Mouse (Mus musculus): Measurements from ENCODE around the gene Hsdl1.

The Hsdl1 gene

DNA sequence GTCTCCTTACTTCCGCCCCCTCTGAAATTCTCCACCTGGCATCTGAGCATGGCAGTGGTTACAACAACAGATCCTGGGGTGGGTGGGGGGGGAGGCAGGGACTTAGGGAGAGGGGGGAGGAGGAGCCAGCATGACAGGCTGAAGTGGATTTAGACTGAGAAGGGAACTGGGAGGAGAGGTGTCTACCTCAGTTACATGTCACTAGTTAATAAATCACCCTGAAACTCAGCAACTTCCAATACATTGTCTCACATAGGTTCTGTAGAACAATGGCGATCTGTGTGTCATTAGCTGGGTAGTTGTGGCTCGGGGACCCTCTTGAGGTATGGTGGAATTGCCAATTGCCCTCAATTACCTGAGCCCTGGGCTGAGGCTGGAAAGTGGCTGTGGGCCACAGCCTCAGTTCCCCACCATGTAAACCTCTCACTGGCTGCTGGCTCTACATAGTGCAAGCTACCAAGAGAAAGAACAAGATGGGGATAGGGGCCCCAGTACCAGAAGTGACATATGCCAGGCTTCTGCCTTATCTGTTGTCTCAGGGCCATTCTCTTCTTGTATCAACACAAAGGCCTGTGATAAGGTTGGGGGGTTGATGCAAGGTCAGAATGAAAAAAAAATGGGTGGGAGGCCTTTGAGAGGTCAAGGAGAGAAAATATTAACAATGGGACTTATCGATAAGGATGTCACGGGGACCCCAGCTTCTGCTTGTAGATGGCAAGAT lies 5.6 kb upstream of the Hsdl1 start:
- DNase-seq (ENCODE audit: low spot score in 2 of 2) = no peak

DNA sequence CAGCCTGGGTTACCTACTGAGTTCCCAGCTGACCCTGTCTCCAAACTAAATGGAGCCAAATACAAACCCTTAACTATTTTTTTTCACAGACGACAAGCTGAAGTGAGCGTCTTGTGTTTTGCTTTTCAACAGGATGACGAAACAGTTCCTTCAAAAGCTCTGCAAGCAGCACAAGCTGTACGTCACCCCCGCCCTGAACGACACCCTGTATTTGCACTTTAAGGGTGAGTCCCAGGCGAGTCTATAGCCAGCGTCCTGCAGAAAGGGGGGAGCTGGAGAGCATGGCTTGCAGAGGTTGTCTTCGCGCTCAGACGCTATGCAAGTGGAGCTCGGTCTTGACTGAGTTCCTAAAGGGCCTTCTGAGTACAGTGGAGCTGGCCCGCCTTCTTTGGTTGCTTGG lies 4.1 kb upstream of the Hsdl1 start:
- no peak for DNase-seq (ENCODE audit: low spot score in 2 of 2)

DNA sequence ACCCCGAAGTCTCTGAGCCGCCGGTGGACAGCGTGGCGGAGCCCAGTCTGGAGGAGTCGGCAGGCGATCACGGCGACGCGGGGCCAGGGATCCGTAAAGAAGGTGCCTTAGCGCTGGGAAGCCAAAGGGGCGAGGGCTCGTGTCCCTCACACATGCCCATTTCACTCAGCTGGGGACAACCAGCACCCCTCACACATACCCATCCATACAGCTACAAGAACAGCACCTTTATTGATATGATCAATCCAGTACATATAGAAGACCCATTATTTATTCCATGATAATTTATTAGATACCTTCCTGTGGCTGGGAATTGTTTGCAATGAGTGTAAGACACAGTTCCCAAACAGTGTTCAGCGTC lies 363 bp upstream of the Hsdl1 start:
- no peak for DNase-seq (ENCODE audit: low spot score in 2 of 2)

DNA sequence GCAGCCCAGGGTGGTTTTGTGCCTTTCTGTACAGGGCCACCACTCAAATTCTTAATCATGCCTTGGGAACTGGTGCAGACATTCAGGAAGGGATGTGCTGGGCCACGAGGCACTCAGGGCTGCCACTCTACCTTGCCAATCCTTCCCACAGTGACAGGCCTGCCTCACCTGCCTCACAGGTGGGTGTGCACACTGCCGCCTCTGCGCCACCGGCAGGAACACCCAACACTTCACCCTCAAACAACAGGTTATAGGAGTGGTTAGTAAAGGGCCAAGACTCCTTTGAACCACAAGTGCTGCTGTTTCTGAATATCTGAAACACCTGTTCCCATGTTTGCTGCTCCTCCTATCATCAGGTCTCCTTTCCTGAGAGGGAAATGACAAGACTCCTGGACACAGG lies 2.6 kb downstream of the Hsdl1 start:
- no peak for DNase-seq (ENCODE audit: low spot score in 2 of 2)

DNA sequence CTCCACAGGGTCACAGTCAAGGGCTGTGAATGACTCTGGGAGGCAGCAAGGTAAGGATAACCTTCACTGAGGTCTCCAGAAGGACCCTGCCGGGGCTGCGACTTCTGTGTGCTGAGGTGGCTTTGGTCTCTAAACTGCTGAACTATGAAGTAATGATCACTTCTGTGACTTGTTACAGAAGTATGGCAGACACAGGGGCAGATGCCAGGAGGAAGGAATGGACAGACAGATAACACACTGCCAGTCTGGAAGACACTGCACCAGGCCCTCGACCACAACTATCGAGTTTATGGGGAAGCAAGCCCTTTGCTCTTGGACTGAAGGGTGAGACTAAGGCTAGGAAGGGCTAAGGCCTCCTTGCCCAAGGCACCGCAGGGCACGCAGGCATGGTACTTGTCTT lies 3.8 kb downstream of the Hsdl1 start:
- DNase-seq (ENCODE audit: low spot score in 2 of 2) = no peak

DNA sequence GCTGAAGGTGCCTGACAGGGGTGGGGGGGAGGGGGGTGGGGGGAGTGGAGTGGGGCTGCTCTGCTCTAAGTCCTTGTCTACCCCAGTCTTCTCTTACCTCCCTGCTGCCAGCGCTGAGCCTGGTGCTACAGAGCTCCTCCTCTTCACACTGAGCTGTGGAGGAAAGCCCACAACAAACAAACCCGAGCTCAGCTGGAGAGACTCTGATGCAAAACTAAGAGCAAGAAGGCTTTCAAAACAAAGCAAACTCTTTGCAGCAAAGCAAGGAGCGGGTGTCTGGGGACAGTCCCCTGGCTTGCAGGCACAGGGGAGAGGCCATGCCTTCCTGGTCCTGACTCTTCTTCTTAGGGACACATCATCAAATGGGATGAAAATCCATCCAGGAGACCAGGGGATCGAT lies 5.1 kb downstream of the Hsdl1 start:
- DNase-seq (ENCODE audit: low spot score in 2 of 2) = no peak

DNA sequence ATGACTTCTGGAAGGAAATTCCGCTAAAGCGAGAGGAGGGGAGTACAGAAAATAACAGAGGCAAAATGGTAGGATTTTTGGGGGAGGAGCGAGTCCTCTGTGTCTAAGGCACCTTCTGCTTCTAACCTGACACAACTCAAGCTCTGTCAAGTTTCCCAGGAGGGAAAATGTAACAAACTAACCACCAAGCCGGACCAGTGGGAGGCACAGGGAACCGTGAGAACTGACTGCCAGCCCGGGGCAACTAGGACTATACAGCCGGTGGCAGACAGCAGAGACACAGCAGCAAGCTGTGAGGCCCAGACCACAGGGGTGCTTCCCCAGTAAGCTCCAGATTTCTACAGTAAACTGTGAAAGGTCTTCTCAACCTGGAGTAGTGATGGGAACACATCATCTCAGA lies 6.0 kb downstream of the Hsdl1 start:
- DNase-seq (ENCODE audit: low spot score in 2 of 2) = no peak

DNA sequence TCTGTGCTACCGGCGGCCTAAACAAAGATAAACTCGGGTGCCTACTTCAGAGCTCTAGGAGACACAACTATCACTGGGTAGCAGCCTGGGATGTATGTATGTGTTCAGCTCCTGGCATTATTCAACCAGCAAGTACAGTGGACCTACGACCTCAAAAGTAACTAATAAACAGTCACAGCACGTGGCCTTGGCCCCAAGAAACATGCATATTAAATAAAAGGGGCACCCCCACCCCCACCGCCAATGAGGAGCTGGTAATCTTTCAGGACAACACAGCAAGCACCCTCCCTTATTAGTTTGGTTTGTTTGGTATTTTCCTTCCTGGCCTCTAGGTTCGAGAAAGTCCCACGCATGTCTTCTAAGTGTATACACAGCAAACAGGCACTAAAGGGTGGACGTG lies 6.7 kb downstream of the Hsdl1 start:
- no peak for DNase-seq (ENCODE audit: low spot score in 2 of 2)

DNA sequence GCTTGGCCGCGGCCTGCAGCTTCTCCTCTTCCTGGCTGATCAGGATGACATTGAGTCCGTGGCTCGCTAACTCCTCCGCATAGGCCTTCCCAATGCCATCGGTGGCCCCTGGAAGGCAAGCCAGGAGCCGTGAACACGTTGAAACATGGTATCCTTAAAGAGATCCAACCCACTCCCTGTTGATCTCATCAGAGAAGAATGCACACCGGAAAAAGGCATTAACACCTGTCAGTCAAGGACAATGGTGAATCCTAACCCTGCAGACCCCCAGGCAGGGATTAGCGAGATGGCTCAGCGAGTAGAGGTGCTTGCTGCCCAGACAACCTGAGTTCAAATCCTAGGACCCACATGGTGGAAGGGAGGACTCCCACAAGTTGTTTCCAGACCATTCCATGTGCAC lies 8.6 kb downstream of the Hsdl1 start:
- DNase-seq (ENCODE audit: low spot score in 2 of 2) = no peak

DNA sequence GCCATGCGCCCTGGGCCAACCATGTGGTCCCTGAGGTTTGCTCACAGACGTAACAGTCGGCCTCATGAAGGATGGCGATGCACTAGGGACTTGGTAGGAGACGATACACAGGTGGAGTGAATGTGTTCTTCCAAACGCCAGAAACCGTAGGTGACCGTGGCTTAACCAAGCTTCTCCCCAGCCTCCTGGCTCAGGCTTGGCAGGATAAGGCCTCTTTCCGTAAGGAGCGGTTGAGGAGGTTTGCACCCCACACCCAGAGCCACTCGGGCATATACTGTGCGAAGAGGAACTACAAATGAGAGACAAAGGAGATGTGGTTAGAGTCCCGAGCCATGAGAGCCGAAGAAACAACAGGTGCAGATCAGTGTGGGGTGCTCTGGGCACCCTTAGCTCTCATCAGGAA lies 11.1 kb downstream of the Hsdl1 start:
- DNase-seq (ENCODE audit: low spot score in 2 of 2) = no peak

DNA sequence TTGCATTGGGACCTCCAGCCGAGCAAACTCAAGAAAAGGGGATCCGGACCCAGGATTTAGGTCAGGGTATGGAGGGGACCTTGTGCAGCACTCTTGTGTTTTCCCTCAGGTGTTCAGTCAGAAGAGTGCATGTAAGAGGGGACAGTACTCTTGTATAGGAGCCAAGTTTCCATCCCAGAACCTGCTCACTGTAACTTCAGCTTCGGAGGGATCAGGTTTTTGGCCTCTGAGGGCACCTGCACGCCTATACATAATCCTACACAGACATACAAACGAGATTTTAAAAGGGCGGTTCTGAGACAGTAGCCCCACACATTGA lies 15.6 kb downstream of the Hsdl1 start:
- no peak for DNase-seq (ENCODE audit: low spot score in 2 of 2)

DNA sequence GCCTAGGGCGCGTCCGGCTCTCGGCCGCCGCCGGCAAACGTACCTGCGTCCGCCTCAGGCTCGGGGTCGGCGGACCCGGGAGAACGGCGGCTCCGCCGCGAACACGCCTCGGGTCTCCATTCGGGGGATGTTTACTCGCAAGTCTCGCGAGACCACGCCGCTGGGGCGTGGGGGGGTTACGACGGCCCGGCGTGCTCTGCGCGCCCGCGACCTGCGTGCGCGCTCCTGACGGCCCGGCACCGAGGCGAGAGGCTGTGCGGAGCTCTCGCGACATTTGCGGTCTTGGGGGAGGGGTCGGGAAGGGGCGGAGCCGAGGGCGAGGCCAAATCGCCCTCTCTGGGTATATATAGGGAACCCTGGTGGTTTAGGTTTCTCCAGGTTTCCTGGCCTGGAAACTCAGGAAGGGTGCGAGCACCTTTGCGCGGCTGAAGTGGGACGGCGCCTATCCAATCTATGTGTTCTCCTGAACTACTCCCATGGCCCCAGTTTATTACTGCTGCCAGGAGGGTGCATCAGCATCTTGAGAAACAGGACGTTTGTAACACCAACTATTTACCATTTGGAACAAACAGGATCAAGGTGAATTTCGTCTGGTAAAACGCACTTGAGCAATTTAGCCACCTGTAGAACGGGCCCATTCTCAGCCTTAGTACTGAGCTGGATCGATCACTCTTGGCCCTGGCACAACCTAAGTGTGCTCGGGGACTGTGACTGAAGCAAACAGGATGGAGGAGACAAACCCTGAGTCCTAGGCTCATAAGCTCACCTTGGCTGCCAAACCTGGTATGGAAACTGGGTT lies 16.2 kb downstream of the Hsdl1 start, which contains the start of gene Mbtps1:
Gene Mbtps1, minus strand, starts transcription at position 133 of the 799 bp plus-strand sequence.
- DNase-seq (ENCODE audit: low spot score in 2 of 2) = peak; percentile 98

DNA sequence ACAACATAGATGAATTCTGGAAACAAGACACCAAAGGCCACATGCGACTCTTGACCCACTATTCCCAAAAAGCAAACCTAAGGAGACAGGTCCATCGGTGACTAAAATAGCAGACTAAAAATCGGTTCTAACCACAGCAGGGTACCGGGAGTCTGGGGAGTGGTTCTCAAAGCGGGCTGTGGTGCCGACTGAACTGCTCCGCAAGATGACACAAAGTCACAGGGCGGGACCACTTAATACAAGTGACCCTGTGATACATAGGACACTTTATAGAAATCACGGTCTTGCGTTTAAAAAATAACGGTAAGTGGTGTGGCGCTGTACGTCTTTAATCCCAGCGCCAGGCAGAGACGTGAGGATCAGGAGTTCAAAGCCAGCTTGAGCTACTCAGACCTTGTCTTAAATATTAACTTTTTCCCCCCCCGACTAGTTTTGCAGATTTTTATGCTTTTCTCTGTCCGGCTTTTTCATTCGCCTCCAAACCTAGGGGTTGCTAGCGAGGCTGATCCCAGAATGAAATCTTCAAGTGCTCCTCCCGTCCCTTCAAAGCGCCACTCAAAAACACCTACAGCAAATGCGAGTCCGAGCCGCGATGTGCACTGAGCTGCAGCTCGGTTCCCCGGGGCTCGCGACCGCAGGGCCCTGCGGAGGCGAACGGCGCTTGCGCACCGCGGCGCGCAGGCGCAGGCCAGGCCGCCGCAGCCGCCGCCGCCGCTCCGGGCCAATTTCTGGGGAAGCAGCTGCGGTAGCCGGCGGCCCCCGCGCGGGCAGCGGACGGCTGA lies 17.0 kb downstream of the Hsdl1 start:
- DNase-seq (ENCODE audit: low spot score in 2 of 2) = no peak

DNA sequence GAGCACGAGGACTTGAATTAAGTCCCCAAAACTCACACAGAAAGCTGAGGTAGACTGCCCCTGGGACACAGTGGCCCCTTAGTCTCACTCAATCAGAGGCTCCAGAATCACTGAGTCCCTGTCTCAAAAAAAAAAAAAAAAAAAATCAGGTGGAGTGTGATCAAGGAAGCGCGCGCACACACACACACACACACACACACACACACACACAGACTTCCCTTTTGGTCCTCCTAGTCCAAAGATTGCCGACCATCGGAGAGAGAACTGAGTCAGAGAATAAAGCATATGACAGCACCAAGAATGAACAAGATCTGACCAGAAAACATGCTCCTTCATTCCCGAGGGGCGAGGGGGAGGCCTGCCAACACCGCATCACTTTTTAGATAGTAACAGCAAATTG lies 17.9 kb downstream of the Hsdl1 start:
- DNase-seq (ENCODE audit: low spot score in 2 of 2) = no peak

DNA sequence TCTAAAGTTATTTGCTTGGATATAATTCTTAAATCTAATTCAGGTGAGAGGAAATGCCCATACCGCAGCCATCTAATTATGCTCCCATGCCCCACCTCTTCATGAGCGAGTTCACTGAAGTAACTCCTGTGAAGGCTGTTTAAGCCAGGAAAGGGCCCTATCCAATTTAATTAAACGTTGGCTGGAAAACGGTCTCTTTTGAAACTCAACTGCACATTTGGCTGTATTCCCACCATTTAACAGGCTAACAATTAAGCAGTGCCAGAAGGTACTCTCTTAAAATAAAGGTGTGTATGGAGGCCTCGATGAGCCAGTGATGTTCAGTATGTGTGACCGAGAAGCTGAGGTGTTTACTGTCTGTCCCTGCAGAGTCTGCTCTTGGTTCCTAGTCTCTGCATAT lies 19.1 kb downstream of the Hsdl1 start:
- no peak for DNase-seq (ENCODE audit: low spot score in 2 of 2)

DNA sequence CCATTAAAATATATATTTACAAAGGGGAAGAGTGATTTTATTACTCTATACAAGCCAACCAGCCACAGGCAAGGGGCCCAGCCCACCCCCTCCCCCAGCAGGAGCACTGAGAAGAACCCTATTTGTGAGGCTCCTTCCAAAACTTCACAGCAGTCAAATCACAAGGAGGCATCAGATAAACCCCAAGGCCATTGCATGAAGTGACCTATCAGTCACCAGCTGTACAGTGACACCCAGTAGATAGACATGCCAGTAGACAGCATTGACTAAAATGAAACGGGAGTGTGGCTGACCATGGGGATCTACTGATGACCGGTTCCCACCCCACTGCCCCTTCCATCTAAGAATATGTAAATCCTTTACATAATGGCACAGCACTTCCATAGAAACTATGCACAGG lies 22.0 kb downstream of the Hsdl1 start:
- no peak for DNase-seq (ENCODE audit: low spot score in 2 of 2)

DNA sequence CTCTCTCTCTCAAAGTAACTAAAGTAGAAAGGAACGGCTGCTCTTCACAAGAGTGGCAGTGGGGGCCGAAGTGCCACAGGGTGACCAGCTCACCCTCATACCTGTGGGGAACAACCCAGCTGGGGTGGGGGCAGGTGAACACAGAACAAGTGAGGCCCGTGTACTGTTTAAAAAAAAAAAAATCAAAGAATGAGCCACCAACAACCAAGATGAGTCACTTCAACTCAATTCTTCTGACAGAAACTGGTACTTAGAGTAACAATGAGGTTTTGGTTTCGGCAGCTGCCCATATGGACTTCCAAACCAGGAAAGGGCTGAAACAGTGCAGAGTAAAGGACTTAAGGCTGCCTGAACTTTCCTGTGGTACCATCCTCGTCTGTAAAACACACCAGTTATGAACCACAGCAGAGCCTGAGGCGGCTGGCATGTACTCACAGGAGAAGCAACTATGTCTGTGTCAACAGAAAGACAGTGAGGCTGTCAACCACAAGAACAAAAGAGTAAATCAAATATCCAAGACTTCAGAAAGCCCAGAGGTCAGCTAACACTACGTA lies 26.3 kb downstream of the Hsdl1 start:
- DNase-seq (ENCODE audit: low spot score in 2 of 2) = no peak

DNA sequence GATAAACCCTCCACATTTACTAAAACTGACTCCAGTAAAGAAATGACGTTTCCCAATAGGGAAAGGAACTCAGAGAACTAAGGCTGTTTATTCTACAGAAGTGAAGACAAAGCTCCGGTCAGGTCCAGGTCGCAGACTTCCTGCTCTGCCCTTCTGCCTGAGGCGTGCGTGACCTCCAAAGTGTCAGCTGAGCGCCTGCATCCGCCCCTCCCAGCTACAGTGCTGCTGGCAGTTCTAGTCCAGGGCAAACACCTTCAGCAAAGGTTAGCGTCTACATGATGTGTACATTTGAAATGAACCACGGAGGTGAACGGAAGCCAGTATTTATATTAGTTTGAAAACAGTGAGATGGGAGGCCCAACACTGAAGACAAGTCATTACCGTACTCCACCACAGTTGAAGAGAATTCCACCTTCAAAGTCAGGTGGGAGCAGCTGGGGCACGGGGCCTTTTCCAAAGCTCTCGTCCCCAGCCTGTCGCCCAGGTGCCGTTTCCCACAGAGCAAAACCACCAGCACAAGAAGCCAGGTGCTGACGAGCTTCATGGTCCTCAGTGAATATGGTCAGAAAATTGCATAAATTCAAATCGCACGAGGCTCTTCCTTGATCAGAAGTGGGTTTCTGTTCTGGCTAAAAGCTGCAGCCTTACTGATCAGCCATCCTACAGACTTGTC lies 27.8 kb downstream of the Hsdl1 start:
- DNase-seq (ENCODE audit: low spot score in 2 of 2) = no peak

DNA sequence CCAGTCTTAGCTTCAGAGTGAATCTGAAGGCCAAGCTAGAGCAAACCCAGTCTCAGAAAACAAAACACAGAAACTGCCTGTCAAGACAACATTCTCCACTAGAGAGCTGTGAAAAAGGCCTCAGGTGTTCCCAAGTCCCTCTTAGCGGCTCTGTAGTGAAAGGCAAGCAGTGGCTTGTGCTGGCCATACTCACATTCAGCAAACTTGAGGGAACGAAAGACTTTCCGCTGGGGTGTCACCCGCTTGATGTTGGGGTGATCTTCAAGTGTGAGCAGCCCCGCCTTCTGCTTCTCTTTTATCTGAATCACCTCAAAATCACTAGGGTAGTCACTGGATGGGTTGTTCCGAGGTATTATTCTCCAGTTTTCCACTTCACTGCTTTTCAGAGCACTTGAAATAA lies 29.2 kb downstream of the Hsdl1 start:
- DNase-seq (ENCODE audit: low spot score in 2 of 2) = no peak

DNA sequence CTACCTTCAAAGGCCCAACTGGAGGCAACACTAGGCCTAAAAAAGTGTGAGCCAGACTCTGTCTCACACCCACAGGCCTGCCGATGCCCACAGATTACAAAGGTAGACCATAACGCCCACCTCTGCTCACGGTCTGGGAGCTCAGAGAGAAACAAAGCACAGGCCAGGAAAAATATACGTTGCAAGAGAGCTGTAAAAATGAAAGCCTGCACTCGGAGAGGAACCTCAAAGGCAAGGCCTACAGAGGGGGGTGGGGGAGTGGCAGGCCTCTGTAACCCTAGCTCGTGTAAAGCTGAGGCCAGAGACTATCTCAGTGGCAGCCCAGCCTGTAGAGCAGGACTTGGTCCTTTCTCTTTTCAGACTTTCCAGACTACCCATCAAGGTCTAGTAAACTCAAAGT lies 29.8 kb downstream of the Hsdl1 start:
- no peak for DNase-seq (ENCODE audit: low spot score in 2 of 2)

DNA sequence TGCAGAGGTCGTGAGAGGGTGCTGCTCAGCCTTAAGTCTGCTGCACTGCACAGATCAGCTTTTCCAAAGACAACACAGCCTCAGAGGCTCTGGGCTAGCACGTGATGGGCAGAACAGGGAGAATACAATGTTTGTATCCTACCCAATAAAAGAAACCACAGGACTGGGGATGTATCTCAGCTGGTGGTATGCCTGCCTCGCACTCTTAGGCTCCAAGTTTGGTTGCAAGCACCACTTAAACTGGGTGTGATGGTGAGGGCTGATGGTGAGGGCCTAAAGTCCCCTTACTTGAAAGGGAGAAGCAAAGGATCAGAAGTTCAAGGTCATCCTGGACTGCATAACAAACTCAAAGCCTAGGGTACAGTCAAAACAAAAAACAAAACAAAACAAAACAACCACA lies 30.4 kb downstream of the Hsdl1 start:
- DNase-seq (ENCODE audit: low spot score in 2 of 2) = no peak

DNA sequence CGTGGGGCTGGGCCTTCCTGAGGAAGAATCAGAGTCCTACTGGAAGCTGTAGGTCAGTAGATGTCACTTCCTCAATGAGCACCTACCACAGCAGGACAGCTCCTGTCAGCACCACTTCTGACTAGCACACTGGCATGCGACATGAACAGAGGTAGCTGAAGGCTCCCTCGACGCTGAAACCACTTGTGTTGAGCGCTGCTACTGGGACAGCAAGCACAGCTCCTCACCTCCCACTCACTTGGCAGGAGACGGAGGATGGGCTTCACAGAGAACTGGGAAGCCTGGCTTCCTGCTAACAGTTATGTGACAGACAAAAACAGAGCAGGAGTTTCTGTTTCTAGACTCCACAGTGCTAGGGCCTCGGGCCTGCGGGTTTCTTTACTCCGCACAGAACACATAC lies 43.0 kb downstream of the Hsdl1 start:
- no peak for DNase-seq (ENCODE audit: low spot score in 2 of 2)

Data from heart, adult 9 months (tissue).